Mouse (Mus musculus) adrenal gland, adult 10 weeks (tissue): ENCODE measurements around the gene Smg1. TPM values are rescaled to one million over a fixed set of nuclear protein-coding genes. Genes with fewer than 3 reads are reported as not detected.

Experiments used
- polyA plus RNA-seq: library from polyadenylated mRNA; stranded (reverse); fragments of 350-450 nt; fragmentation: Illumina TruSeq; extraction: RNeasy Lipid Tissue Mini Kit (QIAGEN cat#74804); gene quantifications from one replicate; pipeline ENCODE4 v1.2.3, GENCODE M21; 2014; ENCODE audit warnings: low read depth, low replicate concordance

The Smg1 gene
- 57.5 TPM for polyA plus RNA-seq

DNA sequence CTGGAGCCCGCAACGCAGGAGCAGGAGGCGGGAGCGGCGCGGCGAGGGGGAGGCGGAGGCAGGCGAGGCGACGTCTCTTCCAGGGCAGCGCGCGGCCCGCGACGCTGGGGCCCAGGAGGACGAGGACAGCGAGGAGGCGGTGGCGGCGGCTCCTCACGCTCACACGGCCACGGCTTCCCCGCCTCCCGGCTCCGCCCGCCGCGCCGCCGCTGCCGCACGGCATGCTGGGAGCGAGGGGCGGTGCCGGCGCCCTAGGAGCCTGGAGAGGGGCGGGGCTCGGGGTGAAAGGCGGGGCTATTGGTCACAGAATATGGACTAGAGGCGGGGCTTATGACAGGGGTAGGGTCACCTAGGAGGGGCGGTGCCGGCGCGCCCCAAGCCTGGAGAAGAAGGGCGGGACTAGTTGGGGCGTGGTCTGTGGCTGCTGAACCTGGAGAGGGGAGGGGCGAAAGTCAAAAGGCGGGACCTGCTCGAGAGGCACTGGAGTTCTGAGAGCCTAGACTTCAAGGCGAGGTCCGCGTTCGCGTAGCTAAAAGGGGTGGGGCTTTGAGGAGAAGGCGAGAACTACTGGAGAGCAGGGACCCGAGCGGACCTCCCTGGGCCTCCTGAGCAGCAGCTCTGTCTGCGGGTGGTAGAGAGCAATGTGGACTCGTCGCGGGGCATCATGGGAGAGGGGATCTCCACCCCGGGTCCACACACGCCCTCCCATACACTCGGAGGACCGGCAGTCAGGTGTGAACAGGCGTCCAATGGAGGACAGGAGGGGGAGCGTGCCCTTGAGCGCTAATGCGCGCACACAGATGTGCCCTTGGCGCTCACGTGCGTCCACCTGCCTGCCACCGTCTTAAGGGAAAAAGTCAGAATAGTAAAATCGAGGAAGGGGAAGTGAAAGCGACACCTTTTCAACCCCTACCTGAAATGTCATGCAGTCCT, at the start of gene Smg1:
Smg1 (minus strand) TSS at position 218 of the 933 bp plus-strand sequence.

DNA sequence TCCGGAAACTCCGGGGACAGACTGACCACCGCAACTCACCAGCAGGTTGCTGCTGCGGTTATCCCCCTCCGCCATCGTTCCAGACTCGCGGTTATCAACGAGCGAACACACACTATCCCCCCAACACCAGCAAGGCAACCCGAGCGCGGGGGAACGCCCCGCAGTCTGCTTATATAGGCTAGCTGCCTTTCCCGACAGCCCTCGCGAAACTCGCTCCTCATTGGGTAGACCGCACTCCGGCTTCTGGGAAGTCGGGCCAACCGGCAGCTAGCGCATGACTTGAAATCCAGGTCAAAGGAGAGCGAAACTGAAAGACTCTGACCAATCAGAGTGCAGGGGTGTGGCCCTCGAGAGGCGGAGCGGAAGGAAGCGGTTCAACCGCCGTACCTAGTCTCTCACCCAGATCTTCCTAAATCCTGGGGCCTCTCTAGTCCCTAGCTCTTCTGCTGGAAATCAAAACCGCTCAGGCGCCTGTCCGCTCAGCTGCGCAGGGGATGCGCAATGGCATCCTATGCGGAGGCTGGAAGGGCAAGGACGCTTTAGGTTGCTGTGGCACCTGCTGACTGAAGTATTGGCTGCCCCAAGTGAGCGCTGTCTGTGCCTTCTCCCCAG, 113.9 kb downstream of the Smg1 start, which contains the start of gene Arl6ip1:
Arl6ip1 (minus strand) TSS at position 233 of the 612 bp plus-strand sequence.

DNA sequence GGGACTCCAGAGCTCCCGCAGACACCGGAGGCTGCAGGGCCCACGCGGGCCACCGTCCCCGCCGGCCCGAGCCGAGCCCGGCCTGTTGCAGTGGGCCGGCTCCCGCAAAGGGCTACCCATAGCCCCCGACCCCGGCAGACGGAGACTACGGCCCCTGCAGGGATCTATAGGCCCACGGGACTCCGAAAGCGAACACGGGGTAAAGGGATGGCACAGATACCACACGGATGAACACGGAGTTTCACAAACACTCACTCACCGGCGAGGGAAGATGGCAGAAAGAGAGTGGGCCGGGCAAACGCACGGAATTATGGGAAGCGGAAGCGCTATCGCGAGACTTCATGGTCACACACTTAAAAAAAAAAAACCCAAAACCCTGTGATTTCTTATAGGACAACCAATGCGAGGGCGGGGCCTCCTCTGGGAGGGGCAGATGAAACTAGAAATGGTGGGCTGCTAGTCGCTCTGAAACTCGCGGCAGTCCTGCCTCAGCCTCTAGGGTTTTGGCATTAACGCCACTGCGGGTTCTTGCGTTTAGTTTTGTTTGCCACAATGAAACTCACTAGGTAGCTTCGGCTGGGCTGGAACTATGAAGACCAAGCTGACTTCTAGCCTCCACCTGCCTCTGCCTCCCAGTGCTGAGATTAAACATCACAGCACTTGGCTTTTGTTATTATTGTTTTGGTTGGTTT, 127.4 kb downstream of the Smg1 start, which contains the start of gene Rps15a:
Rps15a (minus strand) TSS at position 312 of the 692 bp plus-strand sequence.

Other genes with a start within 250 kb of the Smg1 start
- 331 TPM for gene Rps15a, start 127.5 kb downstream of the Smg1 start, polyA plus RNA-seq
- gene Arl6ip1, start 114.0 kb downstream of the Smg1 start, polyA plus RNA-seq, result 454 TPM
- 2.4 TPM for gene Syt17, start 204.6 kb upstream of the Smg1 start, polyA plus RNA-seq
- 29.1 TPM for gene Itpripl2, start 248.3 kb upstream of the Smg1 start, polyA plus RNA-seq